Mouse (Mus musculus) lung, embryonic 14.5 days (tissue): Measurements from ENCODE around the gene Nhlrc3. TPM values are rescaled to one million over a fixed set of nuclear protein-coding genes. Genes with fewer than 3 reads are reported as not detected.

ENCODE experiments used
- ATAC-seq: fragments of 200-750 bp; cut with Nextera tagmentation; 2 replicates; pipeline ENCODE4 v1.8.0; 2017; ENCODE audit warnings: mild to moderate bottlenecking, moderate TSS enrichment, moderate library complexity; ENCODE audit not compliant: insufficient read depth
- DNase-seq: peaks from one replicate; pipeline ENCODE4 v3.0.0-alpha.2; 2015
- H3K27ac ChIP-seq: fragments of 300-500 bp; sonication (generic); 2 replicates; pipeline ENCODE4 v1.5.1; 2014; ENCODE audit warnings: low read depth, mild to moderate bottlenecking, moderate library complexity
- H3K27me3 ChIP-seq: fragments of 300-500 bp; sonication (generic); 2 replicates; pipeline ENCODE4 v1.6.1; 2014; ENCODE audit warnings: low read length, control low read depth; ENCODE audit not compliant: insufficient read depth
- H3K36me3 ChIP-seq: fragments of 300-500 bp; sonication (generic); 2 replicates; pipeline ENCODE4 v1.6.1; 2014; ENCODE audit warnings: control low read depth; ENCODE audit not compliant: insufficient read depth
- H3K4me1 ChIP-seq: fragments of 300-500 bp; sonication (generic); 2 replicates; pipeline ENCODE4 v1.6.1; 2014; ENCODE audit warnings: antibody characterized with exemption, control low read depth; ENCODE audit not compliant: insufficient read depth
- H3K4me2 ChIP-seq: fragments of 300-500 bp; sonication (generic); 2 replicates; pipeline ENCODE4 v1.6.1; 2014; ENCODE audit warnings: mild to moderate bottlenecking
- H3K4me3 ChIP-seq: fragments of 300-500 bp; sonication (generic); 2 replicates; pipeline ENCODE4 v1.5.1; 2014; ENCODE audit warnings: low read depth, low read length
- H3K9ac ChIP-seq: fragments of 300-500 bp; sonication (generic); 2 replicates; pipeline ENCODE4 v1.6.1; 2014
- H3K9me3 ChIP-seq: fragments of 300-500 bp; sonication (generic); 2 replicates; pipeline ENCODE4 v1.6.1; 2016; ENCODE audit warnings: low read depth, low read length, control low read depth
- CTCF ChIP-seq: IDR thresholded peaks from 2 replicates; pipeline ENCODE4 v1.5.1; 2016; ENCODE audit warnings: antibody characterized with exemption, low read depth
- WGBS: fragments of 180-500 bp; shearing (Covaris S2); extraction: QIAGEN DNeasy Blood & Tissue Kit; methylation state at CpG from one replicate; pipeline ENCODE4 v1.1.7; 2014; 5-methylcytosine and 5-hydroxymethylcytosine counted together
- polyA plus RNA-seq: library from polyadenylated mRNA; unstranded; fragments of >200 nt; fragmentation: Nextera tagmentation; extraction: Ambion mirVana; gene quantifications from 2 replicates; pipeline ENCODE4 v1.2.1, GENCODE M21; 2014

Gene Nhlrc3
- polyA plus RNA-seq, result 7.9 and 8.5 TPM in 2 replicates

GRCm38 (mm10) chr3:53463046-53463764 is at the start of gene Nhlrc3, which contains the start of gene Proser1:
Gene Nhlrc3 (minus strand): TSS chr3:53463332.
Gene Proser1 (plus strand): TSS chr3:53463666.
- Histone ChIP-seq H3K9ac (peak within 1 kb of the TSS; percentile 91), H3K27me3 (no peaks in the 10 kb centered on the region), H3K4me3 (peak within 1 kb of the TSS; percentile 83), H3K4me1 (peaks cover 9% of the 10 kb centered on the region), H3K4me2 (peak within 1 kb of the TSS; percentile 86), H3K36me3 (peaks cover 24% of the 10 kb centered on the region), H3K27ac (peak within 1 kb of the TSS; percentile 81), H3K9me3 (no peaks in the 10 kb centered on the region)
- WGBS, result under 1% methylated on average over 52 of the region's 52 CpGs
- DNase-seq, result peak; percentile 98
- TF ChIP-seq CTCF, result 0 out of 2 replicates have a peak, but pooled peaks have one; percentile 20
- ATAC-seq, result peak; percentile 99

- no peak overlapping the region for H3K27ac ChIP-seq
- 61% methylated on average over 6 of the region's 6 CpGs for WGBS
- no peak overlapping the region for H3K9ac ChIP-seq
- H3K36me3 ChIP-seq, result no peaks in the 10 kb centered on the region
- H3K9me3 ChIP-seq, result no peaks in the 10 kb centered on the region
- no peak overlapping the region for H3K4me2 ChIP-seq
- ATAC-seq (no peak), DNase-seq (peak; percentile 47)
- H3K4me1 ChIP-seq, result no peaks in the 10 kb centered on the region
- H3K27me3 ChIP-seq, result no peaks in the 10 kb centered on the region
- TF ChIP-seq CTCF, result peak; percentile 69
- H3K4me3 ChIP-seq, result no peak overlapping the region
These were observed 39.3 kb upstream of the Nhlrc3 start for GRCm38 (mm10) chr3:53502428-53502827.

- Histone ChIP-seq H3K4me2 (no peak overlapping the region), H3K9me3 (no peaks in the 10 kb centered on the region), H3K27ac (no peak overlapping the region), H3K9ac (no peak overlapping the region), H3K4me1 (no peaks in the 10 kb centered on the region), H3K36me3 (no peaks in the 10 kb centered on the region), H3K4me3 (no peak overlapping the region), H3K27me3 (no peaks in the 10 kb centered on the region)
- no peak for ATAC-seq
- WGBS, result 73% methylated on average over 6 of the region's 6 CpGs
- no peak for DNase-seq
- no peak for TF ChIP-seq CTCF
These were observed 35.3 kb upstream of the Nhlrc3 start for GRCm38 (mm10) chr3:53498351-53498905.

GRCm38 (mm10) chr3:53488353-53488752 is 25.2 kb upstream of the Nhlrc3 start, which contains the start of gene Stoml3:
Gene Stoml3 (plus strand): TSS chr3:53488653.
- Histone ChIP-seq H3K9me3 (no peaks in the 10 kb centered on the region), H3K27ac (no peak within 1 kb of the TSS), H3K27me3 (no peaks in the 10 kb centered on the region), H3K4me3 (no peak within 1 kb of the TSS), H3K4me1 (peaks cover 3% of the 10 kb centered on the region; the same call in 1 of the 2 replicates), H3K36me3 (no peaks in the 10 kb centered on the region), H3K4me2 (no peak within 1 kb of the TSS), H3K9ac (no peak within 1 kb of the TSS)
- no peak for DNase-seq
- TF ChIP-seq CTCF, result no peak
- no peak for ATAC-seq
- 60% methylated on average over 6 of the region's 6 CpGs for WGBS

- no peaks in the 10 kb centered on the region for H3K27me3 ChIP-seq
- H3K36me3 ChIP-seq, result peaks cover 7% of the 10 kb centered on the region
- 43% methylated on average over 9 of the region's 9 CpGs for WGBS
- no peak overlapping the region for H3K9ac ChIP-seq
- no peak overlapping the region for H3K27ac ChIP-seq
- DNase-seq (peak; percentile 31), ATAC-seq (no peak)
- no peaks in the 10 kb centered on the region for H3K9me3 ChIP-seq
- no peak overlapping the region for H3K4me3 ChIP-seq
- no peak for TF ChIP-seq CTCF
- no peak overlapping the region for H3K4me2 ChIP-seq
- H3K4me1 ChIP-seq, result peaks cover 3% of the 10 kb centered on the region; the same call in 1 of the 2 replicates
These were observed 24.0 kb upstream of the Nhlrc3 start for GRCm38 (mm10) chr3:53486996-53487576.

GRCm38 (mm10) chr3:53486561-53486960 is 23.4 kb upstream of the Nhlrc3 start:
- Histone ChIP-seq H3K9me3 (no peaks in the 10 kb centered on the region), H3K36me3 (peaks cover 12% of the 10 kb centered on the region), H3K27ac (no peak overlapping the region), H3K9ac (no peak overlapping the region), H3K4me3 (no peak overlapping the region), H3K4me1 (peaks cover 3% of the 10 kb centered on the region; the same call in 1 of the 2 replicates), H3K4me2 (no peak overlapping the region), H3K27me3 (no peaks in the 10 kb centered on the region)
- TF ChIP-seq CTCF, result no peak
- ATAC-seq (no peak), DNase-seq (no peak)
- WGBS, result 67% methylated on average over 10 of the region's 10 CpGs

- 76% methylated on average over 8 of the region's 8 CpGs for WGBS
- ATAC-seq, result no peak
- H3K27ac ChIP-seq, result no peak overlapping the region
These were observed 20.4 kb upstream of the Nhlrc3 start for GRCm38 (mm10) chr3:53483414-53484059.

More at GRCm38 (mm10) chr3:53483414-53484059, 20.4 kb upstream of the Nhlrc3 start:
- H3K9me3 ChIP-seq, result no peaks in the 10 kb centered on the region
- no peak overlapping the region for H3K9ac ChIP-seq
- DNase-seq, result no peak
- TF ChIP-seq CTCF, result no peak
- H3K4me1 ChIP-seq, result peaks cover 3% of the 10 kb centered on the region; the same call in 1 of the 2 replicates
- H3K27me3 ChIP-seq, result no peaks in the 10 kb centered on the region
- peaks cover 37% of the 10 kb centered on the region for H3K36me3 ChIP-seq
- H3K4me3 ChIP-seq, result no peak overlapping the region
- no peak overlapping the region for H3K4me2 ChIP-seq
